Mouse (Mus musculus) brain, embryonic 14.5 days (tissue): ENCODE results near the gene Slc30a9.

ENCODE experiments used
- CTCF ChIP-seq: fragments of 200-500 bp; IDR thresholded peaks from 2 replicates; pipeline ENCODE4 v1.5.1; 2012; ENCODE audit warnings: inconsistent platforms, mild to moderate bottlenecking, moderate library complexity, borderline replicate concordance; ENCODE audit not compliant: insufficient read depth, insufficient read length; ENCODE audit errors: extremely low read depth
- POLR2A ChIP-seq: fragments of 200-500 bp; IDR thresholded peaks from 2 replicates; pipeline ENCODE4 v1.6.1; 2012; ENCODE audit warnings: mild to moderate bottlenecking, inconsistent platforms, borderline replicate concordance; ENCODE audit not compliant: poor library complexity, insufficient read depth, insufficient read length, severe bottlenecking; ENCODE audit errors: extremely low read depth

DNA sequence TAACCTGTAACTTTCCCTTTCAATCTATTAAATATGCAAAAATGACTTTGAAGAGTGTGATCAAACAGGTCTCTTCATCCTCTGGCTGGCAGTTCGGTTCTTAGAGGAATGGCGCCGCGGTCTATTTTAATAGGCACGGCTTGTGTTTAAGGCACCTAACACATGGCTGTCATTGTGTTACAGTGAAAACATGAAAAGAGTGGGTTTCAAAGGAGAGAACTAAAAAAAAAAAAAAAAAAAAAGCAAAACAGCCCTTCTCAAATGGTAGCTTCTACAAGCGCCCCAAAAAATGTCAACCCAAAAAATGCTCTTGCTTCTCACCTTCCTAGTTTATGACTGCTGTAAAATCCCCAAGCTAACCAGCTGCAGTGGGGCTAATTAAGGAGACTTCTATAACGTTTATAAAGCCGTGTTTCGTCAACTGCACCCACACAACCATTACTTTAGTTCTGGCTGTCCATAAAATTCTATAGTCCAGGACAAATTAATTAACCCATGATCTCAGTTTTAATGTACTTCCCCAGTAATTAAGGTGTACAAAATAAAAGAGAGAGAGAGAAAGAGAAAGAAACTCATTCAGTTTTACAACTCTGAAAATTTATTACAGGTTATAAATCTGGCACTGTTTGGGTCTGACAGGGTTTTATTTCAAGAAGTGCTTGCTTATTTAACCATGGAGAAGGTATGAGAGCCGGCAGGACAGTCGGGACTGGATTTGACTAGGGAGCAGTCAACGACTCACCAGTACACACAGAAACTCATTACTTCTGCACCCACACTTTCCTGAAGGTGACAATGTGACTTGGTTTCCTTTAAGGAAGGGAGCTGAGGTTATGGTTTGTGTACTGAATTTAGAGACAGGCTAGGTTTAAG lies 94.1 kb downstream of the Slc30a9 start:
- TF ChIP-seq CTCF (no peak), POLR2A (no peak)
